Mouse (Mus musculus): ENCODE measurements around the gene Ddx4.

Ddx4 gene

DNA sequence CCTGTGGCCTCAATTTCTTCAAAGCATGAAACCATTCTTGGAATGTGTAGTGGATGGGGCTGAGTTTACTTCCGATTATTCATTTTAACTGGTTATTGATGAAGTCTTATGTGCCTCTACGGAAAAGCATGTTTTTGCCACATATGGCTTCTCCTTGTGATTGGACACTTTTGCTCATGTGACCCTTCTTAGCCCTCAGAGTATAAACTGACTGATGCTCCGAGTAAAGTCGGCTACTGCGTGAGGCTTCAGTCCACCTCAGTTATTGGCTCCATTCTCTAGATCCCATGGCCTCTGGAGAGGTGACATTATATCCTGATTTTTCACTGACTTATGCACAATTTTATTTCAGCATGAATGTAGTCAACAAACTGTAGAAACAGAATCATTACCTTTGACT, 99.0 kb downstream of the Ddx4 start:
- DNase-seq (ENCODE audit: low read depth): no peak

GRCm38 (mm10) chr13:112551641-112552548, 100.4 kb downstream of the Ddx4 start:
- DNase-seq (ENCODE audit: low read depth): no peak

Data from 416B (cell line).